Mouse (Mus musculus): ENCODE measurements around the gene Sestd1. TPM values are rescaled to one million over a fixed set of nuclear protein-coding genes. Genes with fewer than 3 reads are reported as not detected.
A peak's percentile ranks its signal among the peaks of the same experiment; 100 is the strongest.

Gene Sestd1
- polyA plus RNA-seq (2015; fragmentation: Nextera tagmentation; extraction: Ambion mirVana) = 0.37 and 0.51 TPM in 2 replicates

- H3K9me3 ChIP-seq (replicated peaks; ENCODE audit: control insufficient read depth, low read length) = no peaks in the 10 kb centered on the region
- no peak within 1 kb of the TSS for H3K27ac ChIP-seq (ENCODE audit: low read length)
- peaks cover 21% of the 10 kb centered on the region for H3K27me3 ChIP-seq (ENCODE audit: control insufficient read depth, insufficient read depth, low read depth, low read length)
- H3K4me3 ChIP-seq (ENCODE audit: low read depth, low read length) = peak within 1 kb of the TSS; percentile 61
- peak within 1 kb of the TSS; percentile 80 for H3K4me2 ChIP-seq (ENCODE audit: low read depth, low read length)
- WGBS (ENCODE audit: insufficient replicate concordance) = 2% methylated on average over 47 of the region's 73 CpGs
- peak within 1 kb of the TSS; percentile 48 for H3K9ac ChIP-seq (ENCODE audit: low read depth, low read length)
- no peaks in the 10 kb centered on the region for H3K36me3 ChIP-seq (ENCODE audit: control insufficient read depth, insufficient read depth)
- ATAC-seq (ENCODE audit: low read depth) = peak; percentile 70
- peaks cover 2% of the 10 kb centered on the region; the same call in 1 of the 2 replicates for H3K4me1 ChIP-seq (ENCODE audit: control insufficient read depth, low read depth, low read length)
Measured at GRCm38 (mm10) chr2:77280512-77281409, at the start of gene Sestd1. Gene Sestd1 (minus strand): TSS chr2:77280592.

GRCm38 (mm10) chr2:77327246-77327645, 46.9 kb upstream of the Sestd1 start:
- no peaks in the 10 kb centered on the region for H3K9me3 ChIP-seq (replicated peaks; ENCODE audit: control insufficient read depth, low read length)
- ATAC-seq (ENCODE audit: low read depth) = no peak
- H3K4me1 ChIP-seq (ENCODE audit: control insufficient read depth, low read depth, low read length) = no peaks in the 10 kb centered on the region
- no peak overlapping the region for H3K27ac ChIP-seq (ENCODE audit: low read length)
- H3K4me2 ChIP-seq (ENCODE audit: low read depth, low read length) = no peak overlapping the region
- no peak overlapping the region for H3K4me3 ChIP-seq (ENCODE audit: low read depth, low read length)
- no peak overlapping the region for H3K9ac ChIP-seq (ENCODE audit: low read depth, low read length)
- WGBS (ENCODE audit: insufficient replicate concordance) = 28% methylated on average over 3 of the region's 3 CpGs
- no peaks in the 10 kb centered on the region for H3K27me3 ChIP-seq (ENCODE audit: control insufficient read depth, insufficient read depth, low read depth, low read length)
- H3K36me3 ChIP-seq (ENCODE audit: control insufficient read depth, insufficient read depth) = no peaks in the 10 kb centered on the region

DNA sequence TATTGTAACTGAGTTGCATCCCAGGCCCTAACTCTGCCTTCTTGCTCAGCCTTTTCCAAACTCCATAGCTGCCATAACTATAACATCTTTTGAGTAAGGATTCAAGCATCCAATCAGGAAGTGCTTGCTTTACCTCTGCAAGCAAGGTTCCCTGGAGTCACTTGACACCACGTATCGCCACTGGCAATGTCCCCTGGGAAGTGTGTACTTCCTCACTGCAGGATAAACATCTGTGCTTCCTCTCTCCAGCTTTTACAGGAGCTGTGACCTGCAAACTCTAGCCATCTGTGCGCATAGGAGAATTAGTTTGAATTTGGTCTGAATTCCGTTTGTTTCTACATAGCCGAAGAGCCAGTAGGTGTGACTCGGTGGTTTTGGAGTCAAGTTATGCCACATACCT, 43.3 kb upstream of the Sestd1 start:
- H3K27ac ChIP-seq (ENCODE audit: low read length) = no peak overlapping the region
- no peaks in the 10 kb centered on the region for H3K27me3 ChIP-seq (ENCODE audit: control insufficient read depth, insufficient read depth, low read depth, low read length)
- no peaks in the 10 kb centered on the region for H3K4me1 ChIP-seq (ENCODE audit: control insufficient read depth, low read depth, low read length)
- no peak overlapping the region for H3K9ac ChIP-seq (ENCODE audit: low read depth, low read length)
- H3K9me3 ChIP-seq (replicated peaks; ENCODE audit: control insufficient read depth, low read length) = no peaks in the 10 kb centered on the region
- ATAC-seq (ENCODE audit: low read depth) = no peak
- no peak overlapping the region for H3K4me2 ChIP-seq (ENCODE audit: low read depth, low read length)
- WGBS (ENCODE audit: insufficient replicate concordance) = 34% methylated on average over 6 of the region's 6 CpGs
- H3K4me3 ChIP-seq (ENCODE audit: low read depth, low read length) = no peak overlapping the region
- H3K36me3 ChIP-seq (ENCODE audit: control insufficient read depth, insufficient read depth) = no peaks in the 10 kb centered on the region

GRCm38 (mm10) chr2:77323156-77323555, 42.8 kb upstream of the Sestd1 start:
- H3K36me3 ChIP-seq (ENCODE audit: control insufficient read depth, insufficient read depth) = no peaks in the 10 kb centered on the region
- H3K4me2 ChIP-seq (ENCODE audit: low read depth, low read length) = no peak overlapping the region
- no peaks in the 10 kb centered on the region for H3K4me1 ChIP-seq (ENCODE audit: control insufficient read depth, low read depth, low read length)
- no peak overlapping the region for H3K4me3 ChIP-seq (ENCODE audit: low read depth, low read length)
- H3K27me3 ChIP-seq (ENCODE audit: control insufficient read depth, insufficient read depth, low read depth, low read length) = no peaks in the 10 kb centered on the region
- no peak for ATAC-seq (ENCODE audit: low read depth)
- WGBS (ENCODE audit: insufficient replicate concordance) = 63% methylated on average over 9 of the region's 9 CpGs
- no peaks in the 10 kb centered on the region for H3K9me3 ChIP-seq (replicated peaks; ENCODE audit: control insufficient read depth, low read length)
- no peak overlapping the region for H3K27ac ChIP-seq (ENCODE audit: low read length)
- H3K9ac ChIP-seq (ENCODE audit: low read depth, low read length) = no peak overlapping the region

- no peaks in the 10 kb centered on the region for H3K9me3 ChIP-seq (replicated peaks; ENCODE audit: control insufficient read depth, low read length)
- no peak for ATAC-seq (ENCODE audit: low read depth)
- no peak overlapping the region for H3K4me2 ChIP-seq (ENCODE audit: low read depth, low read length)
- no peak overlapping the region for H3K4me3 ChIP-seq (ENCODE audit: low read depth, low read length)
- 67% methylated on average over 5 of the region's 5 CpGs for whole genome bisulfite sequencing (ENCODE audit: insufficient replicate concordance)
- no peaks in the 10 kb centered on the region for H3K36me3 ChIP-seq (ENCODE audit: control insufficient read depth, insufficient read depth)
- no peak overlapping the region for H3K27ac ChIP-seq (ENCODE audit: low read length)
- H3K9ac ChIP-seq (ENCODE audit: low read depth, low read length) = no peak overlapping the region
- no peaks in the 10 kb centered on the region for H3K27me3 ChIP-seq (ENCODE audit: control insufficient read depth, insufficient read depth, low read depth, low read length)
- H3K4me1 ChIP-seq (ENCODE audit: control insufficient read depth, low read depth, low read length) = no peaks in the 10 kb centered on the region
Measured at GRCm38 (mm10) chr2:77319196-77319595, 38.8 kb upstream of the Sestd1 start.

DNA sequence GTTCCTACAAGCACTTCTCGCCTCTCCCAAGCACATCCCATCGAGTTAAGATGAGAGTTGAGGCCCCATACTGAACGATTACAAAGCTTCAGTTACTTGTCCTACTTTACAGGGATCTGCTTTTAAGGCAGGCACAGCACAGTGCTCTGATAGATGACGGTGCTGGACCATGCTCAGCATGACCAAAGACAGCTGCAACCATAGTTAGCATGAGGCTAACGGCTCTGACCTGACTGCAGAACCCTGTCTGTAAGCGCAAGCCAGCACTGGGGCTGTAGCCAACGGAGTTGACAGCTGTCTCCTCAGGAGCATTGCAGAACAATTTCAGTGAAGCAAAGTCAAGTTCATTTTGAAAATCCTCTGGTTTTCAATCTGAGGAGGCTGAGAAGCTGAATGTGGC, 36.6 kb upstream of the Sestd1 start:
- H3K4me2 ChIP-seq (ENCODE audit: low read depth, low read length) = no peak overlapping the region
- no peaks in the 10 kb centered on the region for H3K36me3 ChIP-seq (ENCODE audit: control insufficient read depth, insufficient read depth)
- ATAC-seq (ENCODE audit: low read depth) = no peak
- H3K9me3 ChIP-seq (replicated peaks; ENCODE audit: control insufficient read depth, low read length) = no peaks in the 10 kb centered on the region
- H3K9ac ChIP-seq (ENCODE audit: low read depth, low read length) = no peak overlapping the region
- no peaks in the 10 kb centered on the region for H3K27me3 ChIP-seq (ENCODE audit: control insufficient read depth, insufficient read depth, low read depth, low read length)
- WGBS (ENCODE audit: insufficient replicate concordance) = 54% methylated on average over 7 of the region's 7 CpGs
- H3K4me1 ChIP-seq (ENCODE audit: control insufficient read depth, low read depth, low read length) = no peaks in the 10 kb centered on the region
- H3K27ac ChIP-seq (ENCODE audit: low read length) = no peak overlapping the region
- no peak overlapping the region for H3K4me3 ChIP-seq (ENCODE audit: low read depth, low read length)

DNA sequence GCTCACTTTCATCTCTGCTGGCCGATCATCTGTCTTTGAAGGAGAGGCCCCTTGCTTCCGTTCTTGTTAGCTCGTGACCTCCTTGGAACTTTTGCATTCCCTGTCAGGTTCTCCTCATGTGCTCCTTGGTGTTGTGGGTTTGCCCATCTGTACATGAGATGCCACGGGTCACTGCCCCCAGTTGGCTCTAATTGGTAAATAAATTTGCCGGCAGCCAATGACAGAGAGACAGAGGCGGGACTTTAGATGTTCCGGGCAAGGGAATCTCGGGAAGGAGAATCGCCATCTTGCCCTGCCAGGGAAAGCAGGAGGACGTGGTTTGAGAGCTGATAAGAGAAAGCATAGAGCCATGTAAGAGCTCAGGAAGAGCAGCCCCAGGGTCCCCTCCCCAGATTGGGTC, 33.5 kb upstream of the Sestd1 start:
- no peak for ATAC-seq (ENCODE audit: low read depth)
- no peaks in the 10 kb centered on the region for H3K27me3 ChIP-seq (ENCODE audit: control insufficient read depth, insufficient read depth, low read depth, low read length)
- 66% methylated on average over 10 of the region's 10 CpGs for WGBS (ENCODE audit: insufficient replicate concordance)
- H3K4me3 ChIP-seq (ENCODE audit: low read depth, low read length) = no peak overlapping the region
- H3K9me3 ChIP-seq (replicated peaks; ENCODE audit: control insufficient read depth, low read length) = no peaks in the 10 kb centered on the region
- H3K36me3 ChIP-seq (ENCODE audit: control insufficient read depth, insufficient read depth) = no peaks in the 10 kb centered on the region
- no peaks in the 10 kb centered on the region for H3K4me1 ChIP-seq (ENCODE audit: control insufficient read depth, low read depth, low read length)
- no peak overlapping the region for H3K9ac ChIP-seq (ENCODE audit: low read depth, low read length)
- H3K27ac ChIP-seq (ENCODE audit: low read length) = no peak overlapping the region
- no peak overlapping the region for H3K4me2 ChIP-seq (ENCODE audit: low read depth, low read length)

DNA sequence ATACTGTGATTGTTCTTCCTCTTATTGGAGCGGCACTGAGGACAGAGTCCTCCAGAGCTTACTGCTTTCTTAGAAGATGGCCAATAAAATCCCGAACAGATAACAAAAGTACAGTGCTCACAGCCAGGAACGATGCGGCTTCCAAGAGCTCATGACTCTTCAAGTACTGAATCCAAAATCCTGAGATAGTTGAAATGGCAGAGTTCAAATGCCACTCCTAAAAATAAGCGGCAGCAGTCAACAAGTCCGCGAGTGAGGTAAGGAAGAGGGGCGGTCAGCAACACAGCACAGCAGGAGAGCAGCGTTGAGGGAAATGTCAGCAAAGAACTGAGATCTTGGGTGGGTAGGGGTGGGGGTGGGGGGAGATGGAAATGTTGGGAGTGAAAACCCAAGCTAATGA, 32.2 kb upstream of the Sestd1 start:
- no peak for ATAC-seq (ENCODE audit: low read depth)
- Histone ChIP-seq H3K9ac (ENCODE audit: low read depth, low read length) (no peak overlapping the region), H3K27me3 (ENCODE audit: control insufficient read depth, insufficient read depth, low read depth, low read length) (no peaks in the 10 kb centered on the region), H3K27ac (ENCODE audit: low read length) (no peak overlapping the region), H3K36me3 (ENCODE audit: control insufficient read depth, insufficient read depth) (no peaks in the 10 kb centered on the region), H3K9me3 (replicated peaks; ENCODE audit: control insufficient read depth, low read length) (no peaks in the 10 kb centered on the region), H3K4me3 (ENCODE audit: low read depth, low read length) (no peak overlapping the region), H3K4me1 (ENCODE audit: control insufficient read depth, low read depth, low read length) (no peaks in the 10 kb centered on the region), H3K4me2 (ENCODE audit: low read depth, low read length) (no peak overlapping the region)
- 65% methylated on average over 9 of the region's 9 CpGs for WGBS (ENCODE audit: insufficient replicate concordance)

GRCm38 (mm10) chr2:77309313-77309712, 28.9 kb upstream of the Sestd1 start:
- Histone ChIP-seq H3K4me3 (ENCODE audit: low read depth, low read length) (no peak overlapping the region), H3K9me3 (replicated peaks; ENCODE audit: control insufficient read depth, low read length) (no peaks in the 10 kb centered on the region), H3K9ac (ENCODE audit: low read depth, low read length) (no peak overlapping the region), H3K27ac (ENCODE audit: low read length) (no peak overlapping the region), H3K4me1 (ENCODE audit: control insufficient read depth, low read depth, low read length) (no peaks in the 10 kb centered on the region), H3K4me2 (ENCODE audit: low read depth, low read length) (no peak overlapping the region), H3K36me3 (ENCODE audit: control insufficient read depth, insufficient read depth) (no peaks in the 10 kb centered on the region), H3K27me3 (ENCODE audit: control insufficient read depth, insufficient read depth, low read depth, low read length) (no peaks in the 10 kb centered on the region)
- no peak for ATAC-seq (ENCODE audit: low read depth)
- WGBS (ENCODE audit: insufficient replicate concordance) = 44% methylated on average over 7 of the region's 7 CpGs

Measured in liver, embryonic 16.5 days (tissue).